Mouse (Mus musculus): ENCODE measurements around the gene Hip1.
"Not testable (repeated sequence)": the region's sequence is repeated elsewhere in the genome, so short reads cannot be mapped to it uniquely, and the experiment has no call there.

Hip1 gene

GRCm38 (mm10) chr5:135495471-135495870 lies 49.4 kb downstream of the Hip1 start:
- in situ Hi-C loops (cut with MboI, MseI) = no loop called here

GRCm38 (mm10) chr5:135494183-135494910 lies 50.6 kb downstream of the Hip1 start:
- in situ Hi-C loops (cut with MboI, MseI) = no loop called here

GRCm38 (mm10) chr5:135493095-135493494 lies 51.8 kb downstream of the Hip1 start:
- in situ Hi-C loops (cut with MboI, MseI) = no loop called here

- in situ Hi-C loops (cut with MboI, MseI) = no loop called here
Measured at GRCm38 (mm10) chr5:135492126-135492525, 52.8 kb downstream of the Hip1 start.

GRCm38 (mm10) chr5:135489695-135490294 lies 55.1 kb downstream of the Hip1 start:
- in situ Hi-C loops (cut with MboI, MseI) = no loop called here

- in situ Hi-C loops (cut with MboI, MseI) = no loop called here
Measured at GRCm38 (mm10) chr5:135488881-135489694, 55.8 kb downstream of the Hip1 start.

GRCm38 (mm10) chr5:135488222-135488880 lies 56.6 kb downstream of the Hip1 start:
- in situ Hi-C loops (cut with MboI, MseI) = no loop called here

- in situ Hi-C loops (cut with MboI, MseI) = no loop called here
Measured at GRCm38 (mm10) chr5:135485289-135485688, 59.6 kb downstream of the Hip1 start.

- in situ Hi-C loops (cut with MboI, MseI) = not testable (repeated sequence)
Measured at GRCm38 (mm10) chr5:135483865-135484264, 61.1 kb downstream of the Hip1 start.

GRCm38 (mm10) chr5:135478877-135479600 lies 65.9 kb downstream of the Hip1 start:
- in situ Hi-C loops (cut with MboI, MseI) = no loop called here

- in situ Hi-C loops (cut with MboI, MseI) = no loop called here
Measured at GRCm38 (mm10) chr5:135476199-135476598, 68.7 kb downstream of the Hip1 start.

- in situ Hi-C loops (cut with MboI, MseI) = no loop called here
Measured at GRCm38 (mm10) chr5:135472405-135472804, 72.5 kb downstream of the Hip1 start.

GRCm38 (mm10) chr5:135471747-135472146 lies 73.2 kb downstream of the Hip1 start:
- in situ Hi-C loops (cut with MboI, MseI) = no loop called here

- in situ Hi-C loops (cut with MboI, MseI) = no loop called here
Measured at GRCm38 (mm10) chr5:135468280-135468679, 76.6 kb downstream of the Hip1 start.

- in situ Hi-C loops (cut with MboI, MseI) = no loop called here
Measured at GRCm38 (mm10) chr5:135465833-135466291, 79.1 kb downstream of the Hip1 start.

- in situ Hi-C loops (cut with MboI, MseI) = loop anchor here in 1 of 2 experiments (5.0 kb wide), 1 partner anchor 61 kb away; no protein-coding TSS in a partner anchor
Measured at GRCm38 (mm10) chr5:135463380-135463779, 81.5 kb downstream of the Hip1 start.

- in situ Hi-C loops (cut with MboI, MseI) = loop anchor here in 1 of 2 experiments (5.0 kb wide), 1 partner anchor 59 kb away; no protein-coding TSS in a partner anchor
Measured at GRCm38 (mm10) chr5:135460833-135461173, 84.1 kb downstream of the Hip1 start.

GRCm38 (mm10) chr5:135460152-135460832 lies 84.6 kb downstream of the Hip1 start:
- in situ Hi-C loops (cut with MboI, MseI) = loop anchor here in 1 of 2 experiments (5.0 kb wide), 1 partner anchor 58 kb away; no protein-coding TSS in a partner anchor

- in situ Hi-C loops (cut with MboI, MseI) = no loop called here
Measured at GRCm38 (mm10) chr5:135459486-135459885, 85.4 kb downstream of the Hip1 start.

- in situ Hi-C loops (cut with MboI, MseI) = no loop called here
Measured at GRCm38 (mm10) chr5:135457961-135458360, 87.0 kb downstream of the Hip1 start.

All from T-helper 17 cell (primary cell).